Mouse (Mus musculus) CH12F3 (cell line): ENCODE data around the gene Smndc1.

Experiments used
- in situ Hi-C: fragments of 300-500 bp; cut with MboI; formaldehyde crosslinking; loops from 2 replicates; pipeline ENCODE4 v1.14.3; 2020; ENCODE audit warnings: low sequenced_read_pairs

Gene Smndc1

DNA sequence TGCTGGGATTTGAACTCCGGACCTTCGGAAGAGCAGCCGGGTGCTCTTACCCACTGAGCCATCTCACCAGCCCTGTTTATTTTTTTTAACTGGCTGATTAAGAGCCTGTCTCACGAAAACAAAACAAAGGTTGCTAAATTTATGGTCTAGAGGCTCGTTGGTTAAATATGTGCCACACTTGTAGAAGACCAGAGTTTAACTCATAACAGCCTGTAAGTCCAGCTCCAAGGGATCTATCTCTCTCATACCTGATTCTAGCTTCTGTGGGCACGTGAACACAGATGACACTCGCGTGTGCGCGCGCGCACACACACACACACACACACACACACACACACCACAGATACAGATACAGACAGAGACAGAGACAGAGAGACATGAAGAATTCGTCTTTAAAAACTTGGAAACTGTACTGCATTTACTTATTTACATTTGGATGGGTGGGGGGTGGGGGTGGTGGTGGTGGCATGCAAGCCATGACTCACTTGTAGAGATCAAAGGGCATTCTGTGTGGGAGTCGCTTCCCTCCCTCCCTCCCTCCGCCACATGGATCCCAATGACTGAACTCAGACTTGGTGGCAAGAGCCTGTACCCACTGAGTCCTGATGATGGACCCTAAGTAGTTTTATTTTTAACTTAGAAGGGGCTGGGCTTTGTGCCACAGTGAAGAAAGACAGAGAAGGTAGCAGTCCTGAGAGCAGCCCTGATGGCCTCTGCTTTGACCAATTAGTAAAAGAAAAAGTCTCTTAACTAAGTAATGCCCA is 23.4 kb upstream of the Smndc1 start:
- in situ Hi-C loops: no loop called here

DNA sequence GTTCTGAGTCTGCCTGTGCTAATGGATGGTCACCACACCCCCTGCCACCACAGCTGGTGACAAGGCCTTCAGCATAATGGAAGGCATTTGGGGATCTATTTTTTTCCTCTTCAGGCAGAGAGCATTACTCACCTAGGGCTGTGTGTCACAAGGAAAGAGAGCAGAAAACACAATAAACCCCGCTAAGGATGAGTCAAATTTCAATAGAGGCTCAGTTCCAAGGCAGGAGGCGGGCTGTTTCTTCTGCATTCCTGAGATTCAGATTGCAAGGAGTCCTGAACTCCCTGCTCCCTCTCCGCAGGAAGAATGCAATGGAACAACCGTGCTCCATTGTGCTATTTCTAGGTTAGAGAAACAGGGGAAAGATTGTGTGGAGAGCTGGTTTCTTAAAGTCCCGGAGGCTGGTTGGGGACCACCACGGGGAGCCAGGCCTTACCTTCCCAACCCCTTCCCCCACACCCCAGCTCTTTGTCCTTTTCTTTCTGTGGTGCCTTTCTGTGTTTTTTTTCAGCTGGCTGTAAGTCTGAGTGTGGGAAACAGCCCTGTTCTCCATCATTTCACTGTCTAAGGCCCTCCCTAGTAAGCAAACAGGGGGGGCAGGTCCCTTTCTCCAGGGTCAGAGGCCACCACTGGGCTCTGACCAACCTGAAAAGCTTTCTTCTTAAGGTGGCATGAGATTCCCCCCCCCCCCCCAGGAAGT is 21.9 kb upstream of the Smndc1 start:
- in situ Hi-C loops: no loop called here

DNA sequence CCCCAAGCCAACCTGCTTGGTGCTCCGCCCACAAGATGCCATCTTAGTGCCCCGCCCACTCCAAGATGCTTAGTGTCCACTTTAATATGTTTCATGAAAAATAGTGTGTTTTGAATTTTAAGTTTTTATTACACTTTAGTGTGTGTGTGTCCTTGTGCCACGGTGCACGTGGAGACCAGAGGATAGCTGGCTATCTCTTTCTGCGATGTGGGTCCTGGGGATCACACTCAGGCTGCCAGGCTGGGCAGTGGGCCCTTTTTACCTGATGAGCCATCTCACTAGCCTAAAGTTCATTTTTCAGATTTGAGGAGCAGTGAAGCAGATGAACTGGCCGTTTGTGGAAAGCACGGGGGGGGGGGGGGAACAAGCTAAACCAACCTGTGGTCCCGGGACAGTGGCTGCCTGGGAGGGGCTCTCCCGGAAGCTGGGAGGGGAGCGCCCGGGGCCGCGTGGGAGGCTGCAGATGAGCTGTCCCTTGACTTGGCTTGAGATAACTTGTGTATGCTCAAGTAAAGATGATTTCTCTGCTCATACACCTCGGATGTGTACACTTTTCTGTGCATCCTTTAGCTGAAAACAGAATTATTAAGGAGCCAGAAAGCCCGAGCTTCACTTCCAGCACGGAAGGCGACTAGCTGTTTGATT is 19.4 kb upstream of the Smndc1 start:
- in situ Hi-C loops: no loop called here

DNA sequence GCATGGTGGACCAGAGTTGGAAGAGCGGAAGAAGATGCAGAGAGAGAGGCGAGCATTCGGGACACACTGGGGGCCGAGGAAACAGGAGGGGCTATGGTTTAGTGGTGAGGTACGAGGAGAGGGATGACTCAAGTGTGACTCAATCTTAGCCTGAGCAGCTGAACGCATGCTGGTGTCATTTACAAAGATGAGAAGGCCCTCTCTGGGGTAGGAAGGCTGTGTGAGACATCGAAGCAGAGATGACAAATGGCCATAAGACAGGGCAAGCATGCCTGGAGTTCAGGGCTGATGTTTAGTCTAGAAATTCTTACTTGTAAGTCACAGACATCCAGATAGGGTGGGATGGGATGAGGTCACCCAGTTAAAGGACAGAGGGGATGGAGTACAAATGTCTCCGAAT is 18.0 kb upstream of the Smndc1 start:
- in situ Hi-C loops: no loop called here

DNA sequence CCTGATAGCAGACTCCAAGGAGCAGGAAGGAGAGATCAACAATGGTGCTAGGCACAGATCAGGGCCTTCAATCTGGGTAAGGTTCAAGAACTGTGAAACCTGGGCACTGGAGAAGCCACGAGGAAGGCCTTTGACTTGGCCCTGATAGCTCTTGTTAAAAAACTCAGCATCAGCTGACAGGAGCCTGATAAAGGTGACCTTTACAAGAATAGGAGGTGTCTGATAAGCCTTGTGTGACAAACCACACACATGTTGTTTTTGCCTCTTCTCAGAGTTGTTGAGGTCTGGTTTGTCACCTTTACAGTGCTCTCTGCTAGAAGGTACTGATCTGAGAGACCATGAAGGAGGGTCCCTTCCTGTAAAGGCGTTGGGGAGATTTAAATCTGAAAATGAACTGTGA is 17.0 kb upstream of the Smndc1 start:
- in situ Hi-C loops: no loop called here

DNA sequence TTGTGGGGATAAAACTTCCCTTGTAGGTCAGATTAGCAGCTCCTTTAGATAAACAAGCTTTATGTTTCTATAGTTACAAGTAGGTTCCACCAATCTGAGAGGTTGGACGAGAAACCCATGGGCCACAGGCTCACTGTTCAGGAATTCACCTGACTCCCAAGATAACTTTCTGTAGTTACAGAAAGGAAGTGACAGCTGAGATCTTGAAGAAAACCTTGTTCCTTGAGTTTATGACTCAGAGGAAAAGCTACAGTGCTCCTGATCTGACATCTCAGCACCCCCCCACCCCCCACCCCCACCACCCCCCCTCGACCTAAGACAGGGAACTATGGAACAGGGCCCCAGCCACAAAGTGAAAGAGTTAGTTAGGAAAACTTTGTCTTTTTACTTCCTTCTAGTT is 15.4 kb upstream of the Smndc1 start:
- in situ Hi-C loops: no loop called here

DNA sequence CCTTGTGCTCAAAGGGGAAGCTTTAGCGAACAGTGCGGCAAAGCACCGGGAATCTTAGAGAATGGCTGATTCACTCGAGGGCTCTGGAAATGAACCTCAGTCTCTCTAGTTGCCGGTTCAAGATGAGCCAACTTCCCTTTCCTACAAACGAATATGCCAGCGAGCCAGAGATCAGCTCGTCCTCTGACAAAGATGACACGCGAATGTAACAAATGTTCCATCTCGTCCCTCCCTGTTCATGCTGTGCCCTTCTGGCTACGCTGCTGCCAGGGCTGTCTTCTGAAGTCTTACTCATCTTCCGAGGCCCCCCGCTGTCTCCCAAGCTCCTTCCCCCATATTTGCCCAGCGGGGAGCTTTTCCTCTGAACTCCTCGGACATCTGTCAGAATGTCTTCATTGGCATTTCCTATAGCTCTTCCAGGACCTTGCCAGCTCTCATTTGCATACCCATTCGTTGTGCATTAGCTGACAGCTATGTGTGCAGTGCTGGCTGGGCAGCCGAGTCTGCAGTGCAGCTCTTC is 14.5 kb upstream of the Smndc1 start:
- in situ Hi-C loops: no loop called here

DNA sequence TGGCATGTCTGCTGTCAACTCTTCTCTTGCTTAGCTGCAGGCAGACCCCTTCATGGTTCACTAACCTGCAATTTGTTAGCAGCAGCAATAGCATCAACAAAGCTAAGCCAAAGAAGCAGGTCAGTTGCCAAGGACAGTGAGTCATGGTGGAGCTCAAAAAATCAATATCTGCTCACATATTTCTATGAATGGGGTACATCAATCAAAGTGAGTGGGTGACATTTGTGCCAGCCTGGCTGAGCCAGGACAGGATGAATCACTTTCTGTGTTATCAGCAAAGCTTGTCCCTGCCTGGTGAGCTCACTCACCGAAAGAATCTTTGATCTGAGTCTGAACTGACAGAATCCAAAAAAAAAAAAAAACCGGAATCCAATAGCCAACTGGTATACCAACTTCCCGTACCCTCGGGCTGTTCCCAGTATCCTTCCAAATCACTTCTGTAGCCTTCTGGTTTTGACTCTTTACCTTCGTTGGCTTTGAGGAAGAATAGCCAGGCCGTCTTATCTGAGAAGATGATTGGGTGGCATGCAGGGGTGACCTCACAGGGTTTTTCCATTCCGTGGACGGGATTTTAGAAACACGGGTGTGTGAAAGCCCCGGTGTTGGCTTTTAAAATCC is 13.9 kb upstream of the Smndc1 start:
- in situ Hi-C loops: no loop called here

DNA sequence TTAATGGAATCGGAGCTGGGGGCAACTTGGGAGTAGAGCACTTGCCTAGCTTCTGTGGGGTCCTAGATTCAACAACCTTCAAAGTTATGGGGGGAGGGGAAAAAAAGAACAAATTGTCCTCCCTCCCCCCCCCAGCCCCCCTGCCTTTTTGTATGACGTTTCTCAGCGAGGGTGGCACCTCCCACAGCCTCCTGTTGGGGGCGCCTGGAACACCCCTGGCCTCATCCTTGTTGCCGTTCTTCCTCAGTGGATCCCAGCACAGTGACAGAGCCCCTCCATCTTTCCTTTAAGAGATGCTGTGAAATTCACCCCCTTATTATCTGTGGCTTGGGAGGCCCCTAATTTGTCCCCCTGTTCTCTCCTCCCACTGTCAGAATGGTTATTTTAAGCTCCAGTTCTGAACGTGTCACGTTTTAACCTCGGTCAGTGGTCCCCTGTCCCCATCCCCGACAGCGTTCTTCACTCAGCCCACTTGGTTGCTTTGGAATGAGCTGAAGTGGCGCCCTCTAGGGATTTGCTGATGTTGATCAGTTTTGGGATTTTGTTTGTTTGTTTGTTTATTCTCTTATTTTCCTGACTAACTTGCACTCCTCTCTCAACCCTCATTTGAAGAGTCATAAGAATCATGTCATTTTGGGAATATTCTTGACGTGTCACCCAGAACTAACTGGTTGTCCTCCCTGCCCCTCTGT is 12.5 kb upstream of the Smndc1 start:
- in situ Hi-C loops: no loop called here

DNA sequence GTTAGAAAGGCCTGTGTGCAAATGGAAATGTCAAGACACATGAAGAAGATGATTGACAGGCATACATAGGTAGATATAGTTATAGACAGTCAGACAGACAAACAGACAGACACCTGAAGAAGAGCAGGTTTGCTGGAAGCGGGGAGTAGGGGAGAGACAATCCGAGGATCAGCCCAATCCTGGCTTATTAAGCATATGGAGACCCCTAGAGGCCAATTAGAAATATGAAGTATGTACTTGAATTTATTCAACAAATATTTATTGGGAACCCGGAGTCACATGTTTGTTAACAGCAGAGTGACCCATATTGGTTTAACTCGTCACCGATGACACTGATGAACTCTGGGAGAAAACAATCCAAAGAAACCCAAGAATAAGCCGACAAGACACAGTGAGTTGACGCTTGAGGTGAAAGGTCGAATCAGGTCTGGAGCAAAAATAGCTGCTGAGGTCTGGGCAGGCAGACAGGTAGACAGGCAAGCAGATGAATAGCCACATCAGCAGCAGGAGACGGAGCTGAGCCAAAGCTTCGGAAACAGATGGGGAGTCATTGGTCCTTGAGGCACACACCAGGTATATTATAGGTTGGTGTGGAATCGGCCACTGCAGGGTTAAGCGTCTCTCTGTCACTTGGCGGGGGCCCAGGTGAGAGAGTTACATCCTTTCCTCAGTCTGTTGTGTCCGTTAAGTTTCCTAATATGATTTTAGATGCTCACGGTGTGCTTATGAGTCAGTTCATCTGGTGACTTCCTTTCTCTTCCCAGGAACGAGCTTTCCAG is 10.1 kb upstream of the Smndc1 start:
- in situ Hi-C loops: no loop called here

DNA sequence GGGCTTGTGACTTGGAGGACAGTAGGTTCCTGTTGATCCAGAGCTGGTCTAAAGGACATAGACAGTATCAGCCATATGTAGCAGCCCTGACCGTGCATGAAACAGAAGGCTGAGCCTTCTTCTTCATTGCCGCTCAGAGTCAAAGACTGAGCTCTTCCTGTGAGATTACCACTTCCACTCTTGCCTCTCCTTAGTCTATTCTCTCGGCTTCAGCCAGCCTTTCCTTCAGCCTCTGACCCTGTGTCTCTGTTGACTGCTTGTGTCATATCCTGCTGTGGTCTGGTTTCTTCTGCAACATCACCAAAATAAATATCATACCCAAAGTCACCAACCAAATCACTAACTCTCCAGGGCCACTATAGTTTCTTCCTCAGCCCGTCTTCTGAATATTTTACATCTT is 8.8 kb upstream of the Smndc1 start:
- in situ Hi-C loops: loop anchor here (5.0 kb wide), 1 partner anchor 183 kb away; no protein-coding TSS in a partner anchor

DNA sequence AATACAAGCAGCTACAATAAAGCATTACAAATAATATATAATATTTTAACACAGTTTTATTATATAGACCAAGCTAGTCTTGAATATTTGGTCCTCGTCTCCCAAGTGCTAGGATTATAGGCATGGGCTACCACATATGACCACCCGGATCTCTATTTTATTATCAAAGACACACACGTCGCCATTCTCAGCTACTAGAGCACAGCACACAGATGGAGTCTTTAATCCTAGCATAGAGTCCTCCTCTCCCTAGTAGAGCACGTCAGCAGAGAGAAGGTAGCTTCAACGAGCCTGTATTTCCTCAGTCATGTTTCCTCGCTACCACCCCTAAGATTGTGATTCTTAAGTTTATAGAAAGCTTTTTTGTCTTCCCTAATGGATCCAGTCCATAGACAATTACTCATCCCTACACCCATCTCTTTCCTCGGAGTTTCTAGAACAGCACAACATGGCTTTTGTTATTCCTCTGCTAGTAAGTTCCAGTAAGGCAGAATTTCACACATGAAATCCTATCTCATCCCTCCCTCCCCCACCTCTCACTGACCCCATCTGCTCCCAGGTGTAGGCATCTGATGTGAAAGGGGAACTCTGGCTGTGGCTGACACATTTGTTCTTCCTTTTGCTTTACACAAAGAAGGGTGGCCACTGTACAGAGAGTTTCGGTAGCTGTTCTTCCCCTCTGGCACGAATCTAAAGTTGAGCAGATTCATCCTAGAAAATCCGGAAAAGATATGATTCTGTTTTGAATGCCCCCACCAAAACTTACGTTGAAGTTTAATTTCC is 7.3 kb upstream of the Smndc1 start:
- in situ Hi-C loops: loop anchor here (5.0 kb wide), 1 partner anchor 185 kb away; no protein-coding TSS in a partner anchor

DNA sequence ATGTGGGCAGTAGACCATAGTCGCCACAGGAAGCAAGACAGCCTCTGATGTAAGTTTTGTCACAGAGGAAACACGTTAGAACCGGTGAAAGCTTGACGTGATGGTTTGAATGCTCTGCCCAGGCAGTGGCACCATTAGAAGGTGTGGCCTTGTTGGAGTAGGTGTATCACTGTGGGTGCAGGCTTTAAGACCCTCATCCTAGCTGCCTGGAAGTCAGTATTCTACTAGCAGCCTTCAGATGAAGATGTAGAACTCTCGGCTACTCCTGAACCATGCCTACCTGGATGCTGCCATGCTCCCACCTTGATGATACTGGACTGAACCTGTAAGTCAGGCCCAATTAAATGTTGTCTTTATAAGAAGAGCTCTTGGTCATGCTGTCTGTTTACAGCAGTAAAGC is 5.4 kb upstream of the Smndc1 start:
- in situ Hi-C loops: loop anchor here (5.0 kb wide), 1 partner anchor 186 kb away; no protein-coding TSS in a partner anchor

DNA sequence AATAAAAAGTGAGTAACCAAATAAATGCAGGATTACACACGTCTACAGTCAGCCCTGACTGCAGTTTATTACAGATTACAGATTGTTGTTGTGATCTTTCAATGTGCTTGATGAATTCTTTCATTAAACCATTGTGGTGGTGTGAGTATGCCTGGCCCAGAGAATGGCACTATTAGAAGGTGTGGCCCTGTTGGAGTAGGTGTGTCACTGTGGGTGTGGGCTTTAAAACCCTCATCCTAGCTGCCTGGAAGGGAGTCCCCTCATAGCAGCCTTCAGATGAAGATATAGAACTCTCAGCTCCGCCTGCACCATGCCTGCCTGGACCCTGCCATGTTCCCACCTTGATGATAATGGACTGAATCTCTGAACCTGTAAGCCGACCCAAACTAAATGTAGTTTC is 4.6 kb upstream of the Smndc1 start:
- in situ Hi-C loops: loop anchor here (5.0 kb wide), 1 partner anchor 187 kb away; no protein-coding TSS in a partner anchor

DNA sequence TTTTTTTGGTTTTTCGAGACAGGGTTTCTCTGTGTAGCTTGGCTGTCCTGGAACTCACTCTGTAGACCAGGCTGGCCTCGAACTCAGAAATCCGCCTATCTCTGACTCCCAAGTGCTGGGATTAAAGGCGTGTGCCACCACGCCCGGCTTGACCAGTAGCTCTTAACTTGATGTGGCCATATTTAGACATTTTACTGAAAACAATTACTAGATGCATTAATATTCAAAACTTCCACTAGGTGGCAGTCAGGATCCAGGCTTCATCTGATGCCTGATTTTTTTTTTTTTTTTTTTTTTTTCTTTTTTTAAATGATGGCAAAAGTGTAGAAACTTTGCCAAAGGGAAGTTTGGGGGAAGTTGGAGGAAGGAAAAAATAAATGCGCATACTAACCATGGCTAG is 4.2 kb upstream of the Smndc1 start:
- in situ Hi-C loops: no loop called here

DNA sequence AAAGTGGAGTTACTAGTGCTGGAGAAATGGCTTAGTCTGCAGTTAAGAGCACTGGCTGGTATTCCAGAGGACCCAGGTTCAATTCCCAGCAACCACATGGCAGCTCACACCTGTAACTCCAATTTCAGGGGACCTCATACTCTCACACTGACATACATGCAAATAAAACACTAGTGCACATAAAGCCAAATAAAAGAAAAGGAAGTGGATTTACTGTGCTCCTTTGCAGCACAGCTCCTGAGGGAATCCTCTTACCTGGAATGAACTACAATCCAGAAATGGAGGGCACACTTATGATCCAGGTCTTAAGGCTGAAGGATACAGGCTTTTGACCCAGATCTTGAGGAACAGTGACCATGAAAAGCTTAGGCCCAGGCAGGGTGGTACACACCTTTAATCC is 3.3 kb upstream of the Smndc1 start:
- in situ Hi-C loops: no loop called here

DNA sequence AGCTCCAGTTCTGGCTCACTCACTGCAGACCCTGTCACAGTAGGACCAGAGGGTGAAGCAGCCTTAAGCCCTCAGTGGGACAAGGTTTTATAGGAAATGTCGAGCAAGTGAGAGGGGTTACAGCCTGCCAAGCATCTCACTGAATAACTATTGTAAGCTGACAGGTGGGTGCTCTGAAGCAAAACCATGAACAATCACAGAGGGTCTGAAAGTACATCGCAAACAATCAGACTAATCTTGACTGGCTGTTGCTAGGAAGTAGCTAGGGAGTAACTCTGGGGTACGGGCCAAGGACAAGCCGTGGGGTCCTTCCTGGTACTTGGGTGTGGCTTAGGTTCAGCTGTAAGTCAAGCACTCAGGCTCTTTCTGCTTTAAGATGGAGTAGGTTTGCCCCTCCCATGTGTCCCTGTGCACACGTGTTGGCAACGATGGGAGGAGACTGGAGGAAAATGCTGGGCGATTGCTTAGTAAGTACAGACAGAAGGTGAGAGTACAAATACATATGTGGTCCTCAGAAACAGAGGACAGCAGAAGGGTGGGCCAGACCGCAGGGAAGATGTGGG is 2.5 kb upstream of the Smndc1 start:
- in situ Hi-C loops: no loop called here

DNA sequence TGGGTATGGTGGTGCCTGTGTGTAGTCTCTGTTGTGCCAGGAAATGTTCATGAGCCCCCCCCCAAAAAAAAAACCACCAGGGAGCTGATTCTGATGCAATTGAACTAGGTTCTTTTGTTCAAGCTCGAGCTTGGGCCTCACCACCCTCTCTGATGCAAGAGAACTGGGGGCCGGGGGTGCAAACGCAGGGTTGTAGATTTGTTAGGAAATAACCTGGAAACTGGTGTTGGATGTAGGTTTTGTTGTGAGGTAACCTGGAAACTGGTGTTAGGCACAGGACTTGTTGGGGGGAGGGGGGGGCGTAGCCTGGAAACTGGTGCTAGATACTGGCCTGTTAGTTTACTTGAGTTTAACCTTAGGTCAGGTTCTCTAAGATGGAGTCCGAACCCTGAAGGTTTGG is 1.4 kb upstream of the Smndc1 start:
- in situ Hi-C loops: no loop called here

DNA sequence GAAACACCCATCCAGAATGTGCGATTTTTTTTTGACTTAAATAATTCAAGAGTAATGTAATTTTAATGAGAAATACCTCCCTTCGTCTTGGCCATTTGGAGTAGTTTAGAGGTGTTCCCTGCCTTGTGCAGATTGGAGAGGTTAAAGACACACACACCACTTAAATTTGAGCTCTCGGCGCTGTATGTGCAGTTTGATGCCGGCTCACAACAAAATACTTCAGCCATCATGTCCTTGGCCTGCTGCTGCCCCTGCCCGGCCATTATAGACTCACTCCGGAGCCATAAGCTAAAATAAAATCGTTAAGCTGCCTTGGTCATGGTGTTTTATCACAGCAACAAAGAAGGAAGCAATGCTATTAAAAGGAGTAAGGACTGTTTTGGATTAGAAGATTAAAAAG is 1.0 kb upstream of the Smndc1 start:
- in situ Hi-C loops: no loop called here
